Mouse (Mus musculus): ENCODE data around the gene Serpina3k. TPM values are rescaled to one million over a fixed set of nuclear protein-coding genes. Genes with fewer than 3 reads are reported as not detected.
"Not testable (repeated sequence)": the region's sequence is repeated elsewhere in the genome, so short reads cannot be mapped to it uniquely, and the experiment has no call there.

Gene Serpina3k
- total RNA-seq, 2 experiments from 2014 or later, result 0.10 to 0.11 TPM

GRCm38 (mm10) chr12:104351812-104352211, 13.5 kb downstream of the Serpina3k start:
- TF ChIP-seq CTCF (IDR thresholded peaks at IDR 0.05), result peak; percentile 47
- H3K4me3 ChIP-seq; intact Hi-C loops (cut with DNase I); H3K27ac ChIP-seq: not testable (repeated sequence)
- DNase-seq, result peak; percentile 40

DNA sequence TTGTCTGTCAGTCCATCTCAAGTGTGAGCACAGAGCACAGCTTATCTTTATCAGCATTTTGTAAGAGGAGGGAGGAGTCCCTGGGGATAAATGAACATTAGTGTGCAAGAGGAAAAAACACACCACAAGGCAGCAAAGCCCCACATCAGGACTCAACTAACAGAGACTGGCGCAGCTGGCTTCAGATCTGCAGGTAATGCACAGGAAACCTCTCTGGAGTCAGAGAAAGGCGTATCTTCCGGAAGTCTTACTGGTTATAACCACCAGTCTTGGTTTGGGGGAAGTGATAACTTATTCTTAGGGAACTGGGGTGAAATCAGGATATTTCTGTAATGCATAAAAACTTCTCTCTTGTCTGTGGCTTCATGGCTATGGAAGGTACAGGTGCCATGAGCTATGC, 17.7 kb downstream of the Serpina3k start:
- no peak for TF ChIP-seq CTCF (IDR thresholded peaks at IDR 0.05)
- intact Hi-C loops (cut with DNase I), result no loop called here
- no peak for DNase-seq
- Histone ChIP-seq H3K4me3 (no peak overlapping the region), H3K27ac (no peak overlapping the region)

DNA sequence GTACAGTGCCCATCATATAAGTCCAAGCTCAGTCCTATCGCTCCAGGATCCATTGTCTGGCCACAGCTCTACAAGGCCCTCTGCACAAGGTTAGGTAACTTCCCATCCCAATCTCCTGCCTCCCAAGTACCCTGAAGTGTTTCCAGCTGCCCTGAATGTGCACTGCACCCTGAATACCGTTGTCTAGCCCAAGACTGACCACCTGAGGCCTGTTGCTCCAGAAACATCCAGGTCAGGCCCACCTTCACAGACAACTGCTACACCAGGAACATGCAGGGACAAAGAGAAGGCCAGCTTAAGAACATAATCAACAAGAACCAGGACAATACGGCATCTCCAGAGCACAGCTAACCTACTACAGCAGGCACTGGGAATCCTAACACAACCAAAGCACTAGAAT, 31.7 kb downstream of the Serpina3k start:
- TF ChIP-seq CTCF (IDR thresholded peaks at IDR 0.05), result no peak
- Histone ChIP-seq H3K4me3 (no peak overlapping the region), H3K27ac (no peak overlapping the region)
- intact Hi-C loops (cut with DNase I), result no loop called here
- DNase-seq, result no peak

- DNase-seq; intact Hi-C loops (cut with DNase I); H3K4me3 ChIP-seq; H3K27ac ChIP-seq: not testable (repeated sequence)
Observed at GRCm38 (mm10) chr12:104377179-104377578, 38.9 kb downstream of the Serpina3k start.

GRCm38 (mm10) chr12:104378351-104378750, 40.1 kb downstream of the Serpina3k start:
- H3K4me3 ChIP-seq; intact Hi-C loops (cut with DNase I): not testable (repeated sequence)

DNA sequence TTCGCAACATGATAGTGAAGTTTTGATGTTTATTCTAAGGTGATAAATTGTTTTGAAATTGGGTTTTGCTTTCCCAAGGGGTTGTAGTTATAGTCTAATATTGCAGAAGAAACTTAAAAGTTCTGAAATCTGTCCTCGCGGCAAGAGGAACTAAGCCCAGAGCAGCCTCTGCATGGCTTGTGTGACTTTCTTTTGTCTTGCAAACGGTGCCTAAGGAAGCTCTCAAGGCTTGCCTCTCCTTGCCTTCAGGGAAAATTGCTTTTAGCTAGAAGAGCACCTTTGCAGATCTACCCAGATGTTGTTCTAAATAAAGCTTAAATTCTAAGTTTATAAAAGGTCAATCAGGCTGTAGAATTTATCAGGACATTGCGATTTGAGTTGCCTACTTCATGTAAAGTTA, 40.5 kb downstream of the Serpina3k start:
- H3K4me3 ChIP-seq; intact Hi-C loops (cut with DNase I); DNase-seq; H3K27ac ChIP-seq: not testable (repeated sequence)

More at GRCm38 (mm10) chr12:104378351-104378750, 40.1 kb downstream of the Serpina3k start:
- DNase-seq, H3K27ac ChIP-seq: not testable (repeated sequence)

DNA sequence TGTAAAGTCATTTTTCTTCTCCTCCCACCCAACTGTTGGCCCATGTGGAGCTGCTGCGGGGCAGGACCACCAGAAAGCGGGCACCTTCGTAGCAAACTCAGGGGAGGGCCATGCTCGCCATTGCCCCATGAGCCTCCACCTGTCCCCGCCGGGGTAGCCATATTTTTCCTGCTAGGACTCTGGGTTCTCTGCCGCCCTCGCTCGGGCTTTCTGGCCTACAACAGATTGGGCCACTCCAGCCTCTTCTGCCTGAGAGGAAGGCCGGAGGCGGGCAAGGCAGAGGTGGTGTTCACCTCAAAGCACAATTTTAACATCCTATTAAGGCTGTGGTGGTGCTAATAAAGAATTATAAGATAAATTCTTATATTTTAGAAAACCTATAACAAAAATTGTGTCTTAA, 41.6 kb downstream of the Serpina3k start:
- no peak for TF ChIP-seq CTCF (IDR thresholded peaks at IDR 0.05)
- no peak overlapping the region for H3K27ac ChIP-seq
- intact Hi-C loops (cut with DNase I), result no loop called here
- H3K4me3 ChIP-seq, result no peak overlapping the region
- no peak for DNase-seq

- intact Hi-C loops (cut with DNase I); H3K27ac ChIP-seq; DNase-seq; H3K4me3 ChIP-seq: not testable (repeated sequence)
Observed at GRCm38 (mm10) chr12:104381071-104381604, 42.9 kb downstream of the Serpina3k start.

DNA sequence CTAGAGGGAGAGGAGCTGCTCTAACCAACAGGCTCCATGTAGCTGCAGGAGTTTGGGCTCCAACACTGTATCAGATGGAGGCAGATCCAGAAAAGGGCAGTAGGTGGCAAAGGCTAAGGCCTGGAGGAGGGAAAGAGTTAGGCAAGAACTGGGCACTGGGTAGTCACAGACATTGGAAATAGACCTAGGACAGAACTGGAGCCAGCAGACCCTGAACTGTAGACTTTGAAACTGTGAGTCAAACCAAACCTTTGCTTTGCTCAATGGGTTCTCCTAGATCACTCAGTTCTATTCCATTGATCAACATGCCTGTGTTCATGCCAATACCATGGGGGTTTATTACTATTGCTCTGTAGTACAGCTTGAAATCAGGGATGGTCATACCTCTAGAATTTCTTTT, 47.7 kb downstream of the Serpina3k start:
- intact Hi-C loops (cut with DNase I); H3K27ac ChIP-seq; DNase-seq; H3K4me3 ChIP-seq: not testable (repeated sequence)

DNA sequence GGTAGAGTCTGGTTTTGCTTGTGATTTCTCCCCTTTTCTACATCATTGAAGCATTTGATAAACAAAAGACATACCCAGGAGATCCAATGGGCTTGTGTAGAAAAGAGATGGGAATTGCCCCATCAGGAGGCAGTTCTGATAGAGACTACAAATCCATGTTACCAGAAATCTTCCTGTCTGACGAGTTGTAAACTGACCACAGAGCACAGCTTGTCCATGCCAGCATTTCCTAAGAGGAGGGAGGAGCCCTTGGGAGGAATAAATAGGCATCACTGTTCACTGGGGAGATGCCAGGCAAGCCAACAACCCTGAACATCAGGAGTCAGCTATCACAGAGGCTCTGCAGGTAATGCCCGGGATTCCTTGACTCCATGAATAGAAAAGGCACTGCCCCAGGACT, 48.6 kb downstream of the Serpina3k start:
- H3K4me3 ChIP-seq; H3K27ac ChIP-seq; DNase-seq; intact Hi-C loops (cut with DNase I): not testable (repeated sequence)

DNA sequence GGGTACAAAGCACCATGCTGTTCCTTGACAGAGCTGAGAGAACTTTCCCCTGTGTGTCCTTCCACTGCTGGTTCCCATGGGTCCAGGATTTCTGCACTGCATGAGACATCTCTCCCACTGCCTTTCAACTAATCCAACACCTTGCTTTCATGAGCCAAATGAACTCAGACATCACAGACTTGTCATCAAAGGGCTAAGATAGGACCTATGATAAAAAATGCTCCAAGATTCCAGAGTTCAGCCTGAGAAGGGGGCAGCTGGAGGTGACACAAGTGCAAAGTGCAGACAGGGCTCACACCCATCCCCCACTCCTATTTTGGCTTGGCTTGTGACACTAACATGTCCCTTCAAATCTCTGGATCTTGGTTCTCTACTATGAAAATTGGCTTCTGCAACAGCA, 50.2 kb downstream of the Serpina3k start:
- no peak for TF ChIP-seq CTCF (IDR thresholded peaks at IDR 0.05)
- no peak overlapping the region for H3K27ac ChIP-seq
- DNase-seq, result no peak
- intact Hi-C loops (cut with DNase I), result no loop called here
- H3K4me3 ChIP-seq, result no peak overlapping the region

- intact Hi-C loops (cut with DNase I), result loop anchor here (5.0 kb wide), 1 partner anchor 244 kb away; no protein-coding TSS in a partner anchor
- not testable (repeated sequence) for H3K27ac ChIP-seq, H3K4me3 ChIP-seq, DNase-seq
Observed at GRCm38 (mm10) chr12:104391057-104391456, 52.8 kb downstream of the Serpina3k start.

Other genes with a start within 250 kb of the Serpina3k start
- not detected for gene Serpina5, start 237.4 kb upstream of the Serpina3k start, total RNA-seq (2021)
- not detected for gene Serpina3a, start 225.8 kb upstream of the Serpina3k start, total RNA-seq (2021)
- gene Serpina3b, start 210.5 kb upstream of the Serpina3k start, total RNA-seq (2021), result not detected
- 1 to 10 TPM; 1.2 to 1.5 TPM for gene Serpina3c, start 184.6 kb upstream of the Serpina3k start, total RNA-seq (2021)
- gene Serpina3f, start 123.9 kb upstream of the Serpina3k start, total RNA-seq (2021), result not detected
- under 1 TPM in 1 of 2 experiments, not detected in 1; 0.28 TPM for gene Serpina3g, start 102.2 kb upstream of the Serpina3k start, total RNA-seq (2021)
- gene Serpina3i, start 75.4 kb upstream of the Serpina3k start, total RNA-seq (2021), result not detected
- not detected for gene Serpina3j, start 23.9 kb upstream of the Serpina3k start, total RNA-seq (2021)
- not detected for gene Serpina3m, start within 50 bp of the Serpina3k start, total RNA-seq (2021)
- 1 to 10 TPM; 4.2 to 4.5 TPM for gene Serpina3n, start 68.2 kb downstream of the Serpina3k start, total RNA-seq (2021)
- gene Gsc, start 134.8 kb downstream of the Serpina3k start, total RNA-seq (2021), result under 1 TPM in 1 of 2 experiments, not detected in 1; 0.42 TPM

Measured in gastrocnemius, adult 2 months (tissue).